Mouse (Mus musculus) cerebellum, postnatal 14 days (tissue): ENCODE results near the gene Blnk.
A peak's percentile ranks its signal among the peaks of the same experiment; 100 is the strongest.

ENCODE experiments used
- DNase-seq, 2 experiments: peaks; one replicate each; pipeline ENCODE4 v3.0.0; 2021; ENCODE audit warnings: mixed read lengths in 2 of 2

The Blnk gene

DNA sequence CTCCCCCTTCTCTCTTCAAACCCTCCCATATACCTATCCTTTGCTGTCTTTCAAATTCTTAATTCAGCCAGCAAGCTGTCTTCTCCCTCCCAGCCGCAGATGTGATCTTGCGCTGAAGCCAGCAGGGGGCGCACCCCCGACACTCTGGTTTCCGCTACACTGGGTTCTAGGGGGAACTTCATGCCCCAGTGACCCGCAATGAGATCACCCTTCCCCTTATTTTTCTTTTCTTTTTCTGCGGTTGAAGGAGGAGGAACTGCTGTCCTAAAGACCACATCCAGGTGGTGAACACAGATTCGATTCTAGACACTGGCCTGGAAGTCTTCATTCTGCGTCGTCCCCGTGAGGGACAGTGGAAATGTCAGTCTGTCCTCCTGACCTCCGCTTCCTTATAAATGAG lies 31.3 kb downstream of the Blnk start:
- DNase-seq, result peak; percentile 41 to 56

DNA sequence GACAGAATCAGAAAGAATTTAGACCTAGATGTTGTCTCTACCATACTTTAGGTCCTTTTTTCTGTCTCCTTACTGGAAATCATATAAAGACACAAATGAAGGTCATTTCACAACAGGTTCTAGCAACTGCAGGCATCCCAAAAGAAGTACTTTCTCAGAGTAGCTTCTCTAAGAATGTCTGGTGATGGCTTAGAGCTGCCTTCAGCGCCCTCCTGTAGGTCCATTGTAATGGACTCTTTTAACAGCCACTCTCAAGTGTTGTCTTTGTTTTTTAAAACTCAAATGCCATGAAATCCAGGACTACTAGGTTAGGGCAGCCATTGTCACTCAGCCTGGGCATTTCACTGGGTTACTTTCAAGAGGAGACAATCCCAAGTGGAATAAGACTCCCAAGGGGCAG lies 35.4 kb downstream of the Blnk start:
- DNase-seq, result no peak

DNA sequence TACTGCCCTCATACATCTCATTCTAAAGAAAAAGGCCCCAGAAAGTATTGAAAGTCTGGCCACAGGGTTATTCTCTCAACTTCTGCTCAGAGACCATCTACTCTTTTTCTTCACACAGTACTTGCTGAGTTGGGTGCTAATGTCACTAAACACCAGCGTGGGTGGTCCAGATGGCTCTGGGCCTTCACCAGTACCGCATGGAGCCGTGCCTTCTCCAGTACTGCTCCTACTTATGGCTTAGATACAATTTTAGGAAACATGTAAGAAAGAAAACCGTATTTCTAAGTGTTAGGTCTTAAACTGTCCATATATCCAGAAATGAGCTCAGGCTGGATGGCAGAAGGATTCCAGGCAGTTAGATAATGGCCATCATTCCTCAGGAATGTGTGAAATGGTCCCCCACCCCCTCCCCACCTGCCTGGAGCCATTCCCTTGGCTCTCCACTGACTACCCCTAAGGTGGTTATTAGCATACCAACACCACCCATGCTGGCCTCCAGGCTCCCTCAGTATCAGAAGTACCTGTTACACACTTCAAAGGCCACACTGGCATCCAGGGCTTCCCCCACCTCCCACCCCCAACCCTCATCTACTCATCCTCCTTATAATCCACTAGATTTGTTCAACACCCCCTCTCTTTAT lies 47.3 kb downstream of the Blnk start:
- no peak for DNase-seq

DNA sequence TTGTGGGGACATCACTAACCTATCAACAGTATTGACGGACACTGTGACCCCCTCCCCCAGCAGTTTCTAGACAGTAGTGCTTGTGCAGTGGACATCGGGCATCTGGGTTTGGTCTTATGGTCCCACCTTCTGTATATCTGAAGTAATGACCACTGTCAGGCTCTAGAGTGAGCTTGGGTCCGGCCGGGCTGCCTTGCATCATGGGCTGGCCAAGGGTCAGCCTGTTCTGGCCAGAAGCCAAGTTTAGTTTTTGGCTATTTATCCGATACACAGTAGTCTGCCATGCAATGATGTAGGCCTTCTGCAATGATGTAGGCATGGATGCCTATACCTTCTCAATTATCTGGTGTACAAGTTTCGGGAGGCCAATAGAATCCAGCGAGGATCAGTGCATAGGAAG lies 50.8 kb downstream of the Blnk start:
- DNase-seq, result no peak

DNA sequence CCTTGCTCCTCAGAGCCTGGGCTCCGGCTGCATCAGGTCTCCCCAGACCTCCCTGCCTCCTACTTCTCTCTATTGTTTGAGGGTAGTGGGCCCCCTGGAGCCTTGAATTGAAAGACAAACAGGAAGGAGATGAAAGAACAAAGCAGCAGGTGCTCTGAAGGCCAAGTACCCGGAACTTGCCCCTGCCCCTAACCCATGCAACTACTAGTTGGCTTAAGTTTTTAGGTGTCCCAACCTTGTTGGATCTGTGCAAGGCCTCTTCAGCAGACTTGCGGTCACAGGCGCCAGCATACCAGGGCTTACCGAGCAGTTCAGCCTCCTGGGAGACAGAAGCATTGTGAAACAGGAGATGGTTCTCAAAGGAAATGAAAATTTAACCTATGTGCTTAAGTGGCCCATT lies 58.3 kb downstream of the Blnk start:
- no peak for DNase-seq

DNA sequence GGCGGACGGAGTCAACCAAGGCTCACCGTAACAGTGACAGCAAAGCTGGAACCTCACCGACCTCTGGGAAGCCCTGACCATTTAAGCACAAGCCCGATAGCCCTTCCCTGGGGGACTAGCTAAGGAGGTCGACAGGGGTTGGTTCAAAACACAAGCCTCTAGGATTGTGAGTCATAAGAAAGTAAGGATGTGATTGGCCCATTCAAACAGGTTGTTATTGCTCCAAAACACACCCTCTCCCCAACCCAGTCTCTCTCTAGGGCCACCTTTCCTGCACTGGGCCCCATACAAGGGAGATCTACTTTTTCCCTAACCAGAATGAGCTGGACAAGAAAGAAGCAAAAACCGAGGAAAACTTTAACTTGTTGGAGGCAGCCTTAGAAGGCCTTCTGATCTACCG lies 59.0 kb downstream of the Blnk start:
- no peak for DNase-seq

DNA sequence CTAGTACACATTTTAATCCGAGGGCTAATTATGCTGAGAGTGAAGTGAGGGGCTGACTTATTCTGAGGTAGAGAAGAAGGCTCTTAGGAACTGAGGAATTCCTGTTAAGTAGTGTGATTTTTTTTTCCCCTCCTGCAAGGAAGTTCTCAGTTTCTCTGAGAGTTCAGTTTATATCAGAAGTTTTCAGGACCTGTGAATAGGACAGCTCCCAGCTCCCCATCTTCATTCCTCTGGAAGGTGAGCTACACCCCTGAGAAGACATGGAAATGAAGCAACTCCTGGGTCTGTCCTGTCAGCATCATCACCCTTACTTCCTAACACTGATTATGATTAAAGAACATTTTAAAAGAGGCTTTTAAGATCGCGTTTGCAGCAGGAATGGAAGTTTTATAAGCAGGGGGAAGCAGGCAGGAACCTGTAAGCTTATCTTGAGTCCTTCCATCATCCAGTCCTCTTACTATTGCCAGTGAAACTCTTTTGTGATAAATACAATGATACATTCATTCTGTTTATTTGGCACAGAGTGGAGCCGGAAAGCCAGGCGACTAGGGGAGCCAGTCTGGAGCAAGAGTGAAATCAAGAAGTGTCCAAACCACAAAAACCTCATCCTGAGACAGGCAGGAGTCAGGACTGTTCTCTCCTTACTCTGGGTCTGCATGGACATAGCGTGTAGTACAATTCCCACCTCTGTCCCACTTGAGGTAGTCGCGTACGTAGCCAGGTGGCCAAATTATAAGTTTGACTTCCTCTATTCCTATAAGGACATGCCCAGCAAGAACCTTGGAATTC lies 62.6 kb downstream of the Blnk start:
- no peak for DNase-seq

DNA sequence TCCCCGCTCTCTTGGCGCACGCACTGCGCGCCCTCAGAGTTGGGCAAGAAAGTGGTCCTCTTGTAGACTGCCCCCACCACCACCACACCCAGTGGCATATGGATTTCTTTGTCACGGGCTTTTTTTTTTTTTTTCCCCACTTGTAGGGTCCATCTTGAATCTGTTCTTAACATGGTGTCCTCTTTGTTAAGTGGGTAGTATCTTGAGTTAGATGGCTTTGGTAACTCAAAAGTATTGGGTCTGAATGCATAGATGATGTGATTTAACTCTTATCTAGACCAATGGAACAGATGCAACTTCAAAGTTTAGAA lies 99.0 kb downstream of the Blnk start:
- no peak for DNase-seq

DNA sequence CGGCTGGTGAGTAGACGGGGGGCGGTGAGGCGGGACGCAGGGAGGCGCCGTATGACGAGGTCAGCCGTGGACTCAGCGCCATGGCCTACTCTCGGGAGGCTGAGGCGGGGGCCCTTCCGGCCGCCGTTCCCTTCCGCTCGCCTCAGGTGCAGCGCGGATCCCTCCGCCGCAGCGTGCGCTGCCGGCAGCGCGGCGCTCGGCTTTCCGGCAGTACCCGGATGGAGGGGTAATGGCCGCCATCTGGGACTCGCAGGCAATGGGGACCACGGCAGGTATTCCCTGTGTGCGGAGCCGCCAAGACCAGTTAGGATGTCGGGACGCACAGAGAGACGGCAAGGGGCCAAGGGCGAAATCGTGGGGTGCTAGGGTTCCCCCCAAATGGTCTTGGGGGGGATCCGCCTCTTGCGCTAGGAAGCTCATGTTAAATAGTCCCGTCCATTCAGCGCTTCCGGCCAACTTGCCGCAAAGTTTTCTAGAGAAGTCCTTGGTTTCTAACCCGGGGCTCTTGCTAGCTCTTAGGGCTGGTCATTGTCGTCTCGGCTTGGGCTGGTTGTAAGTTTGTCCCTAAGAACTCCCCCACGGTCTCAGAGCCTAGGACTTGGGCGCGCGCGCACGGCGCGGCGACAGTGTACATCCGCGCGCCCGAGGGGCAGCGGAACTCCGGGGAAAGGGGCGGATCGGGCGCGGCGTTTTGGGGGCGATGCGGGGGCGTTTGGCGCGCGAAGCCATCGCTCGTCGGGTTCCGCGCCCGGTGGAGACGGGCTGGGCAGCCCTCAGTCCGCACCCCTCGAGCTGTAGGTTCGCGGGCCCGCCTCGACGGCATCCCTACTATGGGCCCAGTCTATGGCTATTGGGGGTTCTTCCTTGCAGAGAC lies 99.6 kb downstream of the Blnk start, which contains the start of gene Zfp518a:
Gene Zfp518a (plus strand): TSS at position 187 of the 874 bp plus-strand sequence.
- peak; percentile 94 for DNase-seq

DNA sequence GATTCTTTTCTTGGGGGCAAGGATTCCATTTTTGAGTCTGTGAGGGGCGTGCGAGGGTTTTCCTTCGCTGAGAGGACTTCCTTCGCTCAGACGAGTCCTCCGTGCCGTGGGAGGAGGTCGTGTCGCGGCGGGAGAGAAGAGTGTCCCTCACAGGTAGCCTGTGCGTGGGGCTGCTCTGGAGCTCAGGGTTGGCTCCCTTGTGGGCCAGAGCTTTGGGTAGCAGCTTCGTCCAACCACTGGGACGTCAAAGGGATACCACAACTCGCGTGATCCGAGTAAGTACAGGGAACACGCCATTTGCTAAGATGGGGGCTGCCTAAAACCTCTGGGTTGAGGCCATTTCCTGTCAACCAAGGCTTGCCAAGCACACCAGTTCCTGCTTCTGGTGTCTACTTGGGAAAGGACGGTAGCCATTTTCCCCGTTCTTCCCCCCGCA lies 100.2 kb downstream of the Blnk start:
- DNase-seq, result no peak

DNA sequence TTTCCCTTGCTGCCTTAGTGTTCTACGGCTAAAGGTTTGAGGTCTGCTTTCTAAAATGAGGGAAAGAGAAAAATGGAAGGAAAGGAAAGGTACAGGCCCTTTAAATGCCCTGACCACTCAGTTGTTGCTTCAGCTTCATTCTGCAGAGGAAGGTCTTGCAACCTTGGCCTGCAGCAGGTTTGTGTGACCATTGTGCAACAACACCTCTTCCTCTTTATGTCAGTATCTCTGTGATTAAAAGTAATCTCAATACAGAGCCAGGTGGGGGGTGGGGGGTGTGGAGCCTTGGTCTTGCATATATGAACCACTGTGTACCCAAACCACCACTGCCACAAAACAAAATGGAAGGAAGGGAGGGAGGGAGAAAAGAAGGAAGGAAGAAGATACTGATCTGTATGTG lies 105.4 kb downstream of the Blnk start:
- no peak for DNase-seq

DNA sequence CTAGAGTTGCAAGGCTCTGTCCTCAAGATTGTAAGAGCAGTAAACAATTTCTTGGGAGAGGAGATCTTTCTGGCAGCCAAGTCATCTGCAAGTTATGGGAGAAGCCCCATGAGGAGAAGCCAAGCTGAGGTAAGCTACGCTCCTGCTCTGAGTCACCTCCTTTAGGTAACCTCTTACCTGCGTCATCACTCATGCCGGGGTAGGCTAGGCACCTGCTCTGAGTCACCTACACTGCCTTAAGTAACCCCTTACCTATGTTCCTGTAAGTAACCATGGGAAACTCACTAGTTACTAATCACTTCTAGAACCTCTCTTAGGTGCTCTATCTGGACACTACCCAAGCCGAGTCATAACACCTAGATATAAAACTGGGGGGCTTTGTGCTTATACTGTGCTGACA lies 112.6 kb downstream of the Blnk start:
- no peak for DNase-seq
